Mouse (Mus musculus): ENCODE measurements around the gene Vps4a. TPM values are rescaled to one million over a fixed set of nuclear protein-coding genes. Genes with fewer than 3 reads are reported as not detected.
A peak's percentile ranks its signal among the peaks of the same experiment; 100 is the strongest.
"Not testable (repeated sequence)": the region's sequence is repeated elsewhere in the genome, so short reads cannot be mapped to it uniquely, and the experiment has no call there.

The Vps4a gene
- total RNA-seq (2022): 100 to 1,000 TPM; 104 to 117 (median 108) TPM

DNA sequence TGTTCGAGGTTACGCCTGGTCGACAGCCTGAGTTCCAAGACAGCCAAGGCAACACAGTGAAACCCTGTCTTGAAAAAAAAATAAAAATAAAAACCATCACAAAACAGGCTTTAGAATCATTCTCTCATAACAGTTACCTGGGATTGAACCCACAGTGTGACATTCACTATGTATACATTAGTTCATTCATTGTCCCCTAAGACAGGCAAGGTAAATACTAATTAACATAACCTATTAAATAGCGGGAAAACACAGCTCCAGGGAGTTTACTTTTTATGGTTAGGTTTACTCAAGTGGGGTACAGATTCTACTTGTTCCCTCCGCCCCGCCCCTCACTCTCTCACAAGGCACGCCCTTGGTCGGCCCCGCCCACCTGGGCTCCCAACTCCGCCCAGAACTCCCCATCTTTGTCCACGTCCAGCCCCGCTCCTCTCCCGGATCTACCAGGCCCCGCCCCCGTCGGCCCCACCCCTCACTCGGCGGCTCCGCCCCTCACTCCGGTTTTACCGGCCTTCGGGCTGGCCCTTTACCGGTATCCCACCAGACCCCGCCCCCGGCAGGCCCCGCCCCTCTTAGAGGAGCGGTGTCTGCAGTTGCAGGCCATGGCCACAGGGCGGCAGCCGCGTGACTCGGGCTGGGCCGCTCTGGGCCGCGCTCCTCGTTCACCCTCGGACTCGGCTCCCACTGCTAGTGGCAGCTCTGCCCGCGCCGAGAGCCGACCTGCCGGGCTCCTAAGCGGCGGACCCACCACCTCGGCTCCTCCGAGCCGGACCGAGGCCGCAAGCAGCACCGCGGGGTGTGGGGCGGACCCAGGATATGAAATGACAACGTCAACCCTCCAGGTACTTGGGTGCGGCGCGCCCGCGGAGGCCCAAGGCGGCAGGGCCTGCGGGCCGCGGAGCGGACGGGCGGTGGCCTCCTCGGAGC is at the start of gene Vps4a:
Gene Vps4a (plus strand): TSS at position 573 of the 927 bp plus-strand sequence.
- DNase-seq (ENCODE audit: low spot score in 2 of 2): peak; percentile 91 to 94

DNA sequence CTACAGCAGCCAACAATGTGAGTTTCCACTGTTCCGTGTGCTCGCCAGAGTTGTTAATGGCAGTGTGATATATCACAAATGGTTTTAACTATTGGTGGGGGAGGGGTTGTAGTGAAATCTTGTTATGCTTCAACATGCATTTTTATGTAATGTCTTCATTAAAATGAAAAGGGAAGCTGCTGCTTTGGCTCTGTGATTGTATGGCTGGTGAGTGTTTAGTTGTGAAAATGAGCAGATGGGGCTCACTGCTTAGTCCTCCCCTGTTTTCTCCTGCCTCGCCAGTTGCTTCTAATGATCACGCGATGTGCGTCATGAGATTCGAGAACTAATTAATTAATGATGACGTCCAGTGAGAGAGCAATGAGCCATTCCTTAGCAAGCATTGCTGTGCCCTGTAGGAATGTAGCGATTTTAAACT is 45.6 kb upstream of the Vps4a start:
- DNase-seq (ENCODE audit: low spot score in 2 of 2): peak; percentile 50 to 51

- no peak for DNase-seq (ENCODE audit: low spot score in 2 of 2)
Observed at GRCm38 (mm10) chr8:106985951-106986350, 45.1 kb upstream of the Vps4a start.

DNA sequence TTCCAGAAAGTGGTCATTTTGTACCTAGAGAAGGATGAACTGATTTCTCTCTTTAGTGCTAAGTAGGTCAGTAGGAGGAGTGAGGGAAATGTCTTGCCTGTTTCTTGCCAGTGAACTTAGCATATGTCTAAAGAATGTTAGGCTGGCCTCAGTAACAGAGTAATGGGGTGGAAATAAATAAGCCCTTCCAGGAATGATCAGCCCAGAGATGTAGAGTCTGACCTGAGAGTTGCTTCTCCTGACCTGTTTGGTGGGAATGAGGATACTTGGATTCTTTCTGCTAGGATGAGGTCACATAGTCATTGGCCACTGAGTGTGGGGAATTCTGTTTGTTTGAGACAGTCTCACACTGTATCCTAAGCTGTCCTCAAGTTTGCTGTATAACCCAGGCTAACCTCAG is 43.5 kb upstream of the Vps4a start:
- no peak for DNase-seq (ENCODE audit: low spot score in 2 of 2)

GRCm38 (mm10) chr8:106991393-106991792 is 39.6 kb upstream of the Vps4a start:
- no peak for DNase-seq (ENCODE audit: low spot score in 2 of 2)

DNA sequence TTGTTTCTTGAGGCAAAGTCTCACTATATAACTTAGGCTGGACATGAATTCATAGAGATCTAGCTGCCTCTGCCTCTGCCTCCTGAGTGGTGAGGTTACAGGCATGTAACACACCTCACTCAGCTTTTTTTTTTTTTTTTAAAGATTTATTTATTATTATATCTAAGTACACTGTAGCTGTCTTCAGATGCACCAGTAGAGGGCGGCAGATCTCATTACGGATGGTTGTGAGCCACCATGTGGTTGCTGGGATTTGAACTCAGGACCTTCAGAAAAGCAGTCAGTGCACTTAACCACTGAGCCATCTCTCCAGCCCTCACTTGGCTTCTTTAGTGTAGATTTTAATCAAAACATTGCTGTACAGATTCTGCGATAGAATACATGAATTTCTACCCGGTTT is 34.7 kb upstream of the Vps4a start:
- not testable (repeated sequence) for DNase-seq (ENCODE audit: low spot score in 2 of 2)

- no peak for DNase-seq (ENCODE audit: low spot score in 2 of 2)
Observed at GRCm38 (mm10) chr8:106997416-106997815, 33.6 kb upstream of the Vps4a start.

GRCm38 (mm10) chr8:106999068-106999467 is 32.0 kb upstream of the Vps4a start:
- peak; percentile 56 to 61 for DNase-seq (ENCODE audit: low spot score in 2 of 2)

DNA sequence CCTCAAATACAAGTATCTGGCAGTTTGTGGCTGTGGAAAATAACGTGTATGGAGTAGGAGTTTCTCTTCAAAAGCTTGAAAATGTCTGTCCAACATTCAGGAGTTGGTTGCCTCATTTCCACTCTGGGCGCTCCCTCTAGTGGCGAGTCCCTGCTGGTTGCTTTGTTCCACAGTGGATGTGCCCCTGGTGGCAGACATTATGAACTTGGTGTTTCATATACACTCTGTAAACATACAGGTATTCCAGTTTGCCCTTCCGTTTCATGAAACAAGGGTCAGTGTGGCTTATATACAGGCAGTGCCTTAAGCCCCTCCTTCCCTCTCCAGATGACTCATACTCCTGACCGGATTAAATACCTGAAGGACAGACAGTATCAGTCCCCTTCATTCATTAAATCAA is 28.5 kb upstream of the Vps4a start:
- DNase-seq (ENCODE audit: low spot score in 2 of 2): peak; percentile 80 to 88

GRCm38 (mm10) chr8:107007795-107008194 is 23.2 kb upstream of the Vps4a start:
- DNase-seq (ENCODE audit: low spot score in 2 of 2): no peak

DNA sequence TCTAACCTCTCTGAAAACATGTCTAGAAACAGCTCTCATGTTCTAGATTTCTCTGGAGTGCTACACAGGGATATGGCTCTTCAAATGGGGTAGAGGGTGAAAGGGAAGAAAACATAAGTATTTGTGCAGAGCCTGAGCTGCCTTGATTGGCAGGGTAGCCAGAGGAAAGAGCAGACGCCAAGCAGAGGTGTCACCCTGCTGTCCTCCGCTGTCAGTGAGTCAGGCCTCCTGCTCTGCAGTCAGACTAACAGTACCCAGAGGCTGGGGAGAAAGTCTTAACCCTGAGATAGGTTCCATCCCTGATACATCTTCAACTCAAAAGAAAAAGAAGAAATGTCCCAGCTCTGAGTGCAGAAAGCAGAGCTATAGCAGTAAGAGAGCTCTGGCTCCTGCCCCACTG is 18.4 kb upstream of the Vps4a start:
- DNase-seq (ENCODE audit: low spot score in 2 of 2): no peak

- no peak for DNase-seq (ENCODE audit: low spot score in 2 of 2)
Observed at GRCm38 (mm10) chr8:107014915-107015314, 16.1 kb upstream of the Vps4a start.

DNA sequence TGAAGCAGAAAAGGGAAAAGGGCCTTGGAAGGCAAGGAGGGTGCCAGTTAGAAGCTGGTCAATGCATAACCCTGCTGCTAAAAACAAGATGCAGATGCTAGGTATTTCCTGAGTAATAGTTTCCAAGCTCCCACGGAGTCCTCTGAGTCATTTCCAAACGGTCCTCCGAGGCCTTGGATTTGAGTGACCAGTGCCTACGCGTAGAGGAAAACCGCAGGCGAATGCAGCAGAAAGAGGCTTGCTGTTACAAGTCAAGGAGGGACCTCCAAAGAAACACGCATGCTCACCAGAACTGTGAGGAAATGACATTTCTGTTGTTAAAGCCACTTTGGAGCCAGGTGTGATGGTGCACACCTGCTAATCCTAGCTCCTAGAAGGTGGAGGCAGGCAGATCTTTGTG is 7.5 kb upstream of the Vps4a start:
- DNase-seq (ENCODE audit: low spot score in 2 of 2): no peak

GRCm38 (mm10) chr8:107029310-107029709 is 1.7 kb upstream of the Vps4a start:
- no peak for DNase-seq (ENCODE audit: low spot score in 2 of 2)

DNA sequence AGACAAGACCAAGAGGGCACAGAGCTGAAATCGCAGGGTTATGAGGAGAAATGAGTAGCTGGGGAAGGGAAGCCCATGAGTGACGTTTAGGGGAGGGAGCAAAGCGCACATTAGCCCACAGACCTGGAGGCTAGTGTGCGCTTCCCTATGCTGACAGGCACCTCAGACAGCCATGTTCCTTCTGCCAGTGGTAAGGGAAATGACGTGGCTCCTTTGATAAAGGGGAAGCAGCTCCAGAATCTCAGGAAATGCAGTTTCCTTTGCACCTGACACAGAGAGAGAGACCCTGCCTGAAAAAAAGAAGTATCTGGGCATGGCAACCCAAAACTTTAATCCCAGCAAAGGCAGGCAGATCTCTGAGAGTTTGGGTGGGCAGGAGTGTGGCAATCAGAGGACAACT is 964 bp upstream of the Vps4a start:
- no peak for DNase-seq (ENCODE audit: low spot score in 2 of 2)

GRCm38 (mm10) chr8:107031577-107032090 is 612 bp downstream of the Vps4a start:
- peak in 1 of 2 experiments; percentile 31 for DNase-seq (ENCODE audit: low spot score in 2 of 2)

GRCm38 (mm10) chr8:107033609-107034008 is 2.6 kb downstream of the Vps4a start:
- not testable (repeated sequence) for DNase-seq (ENCODE audit: low spot score in 2 of 2)

DNA sequence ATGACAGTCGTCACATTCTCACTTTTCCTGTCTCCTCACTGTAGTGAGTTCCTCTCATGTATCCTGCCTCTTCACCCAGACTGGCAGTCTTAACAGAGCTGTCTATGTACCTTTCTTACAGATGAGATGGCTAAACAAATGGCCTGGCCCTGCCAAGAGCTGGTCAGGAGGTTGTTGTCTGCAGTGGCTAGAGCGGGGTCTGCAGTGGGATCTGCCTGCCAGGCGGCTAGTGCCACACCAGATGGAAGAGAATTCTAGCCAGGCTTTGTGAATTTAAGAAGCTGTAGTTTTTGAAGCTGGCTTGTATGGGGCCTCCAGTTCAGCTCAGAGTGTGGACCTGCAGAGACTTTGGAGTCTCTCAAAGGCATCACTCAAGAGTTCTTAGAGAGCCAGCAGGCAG is 4.6 kb downstream of the Vps4a start:
- DNase-seq (ENCODE audit: low spot score in 2 of 2): no peak

DNA sequence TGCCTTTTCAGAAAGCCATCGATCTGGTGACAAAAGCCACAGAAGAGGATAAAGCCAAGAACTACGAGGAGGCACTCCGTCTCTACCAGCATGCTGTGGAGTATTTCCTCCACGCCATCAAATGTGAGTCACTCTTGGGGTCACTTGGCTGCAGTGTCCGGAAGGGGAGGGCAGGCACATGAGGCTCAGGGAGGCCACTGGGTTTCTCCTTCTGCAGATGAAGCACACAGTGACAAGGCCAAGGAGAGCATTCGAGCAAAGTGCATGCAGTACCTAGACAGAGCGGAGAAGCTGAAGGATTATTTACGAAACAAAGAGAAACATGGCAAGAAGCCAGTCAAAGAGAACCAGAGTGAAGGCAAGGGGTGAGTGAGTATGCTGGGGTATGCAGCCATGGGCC is 5.6 kb downstream of the Vps4a start:
- no peak for DNase-seq (ENCODE audit: low spot score in 2 of 2)

GRCm38 (mm10) chr8:107040632-107041031 is 9.6 kb downstream of the Vps4a start:
- DNase-seq (ENCODE audit: low spot score in 2 of 2): no peak

DNA sequence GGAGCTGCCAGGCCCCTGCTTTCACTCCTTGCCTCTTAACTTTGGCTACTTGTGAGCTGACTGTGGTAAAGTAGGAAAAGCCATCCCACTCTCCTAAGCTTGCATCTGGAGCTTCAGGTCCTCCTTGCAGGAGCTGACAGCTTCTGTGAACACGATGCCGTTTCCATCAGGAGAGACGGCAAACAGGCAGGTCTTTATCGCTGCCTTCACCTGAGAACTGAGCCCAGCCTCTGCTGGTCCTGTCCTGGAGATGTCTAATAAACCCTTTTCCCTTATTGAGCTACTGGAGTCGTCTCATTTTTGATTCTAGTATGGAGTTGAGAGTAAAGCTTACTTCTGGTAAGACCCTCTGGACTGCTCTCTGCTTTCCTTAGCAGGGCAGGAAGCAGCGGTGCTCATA is 14.5 kb downstream of the Vps4a start:
- DNase-seq (ENCODE audit: low spot score in 2 of 2): no peak

- DNase-seq (ENCODE audit: low spot score in 2 of 2): no peak
Observed at GRCm38 (mm10) chr8:107046976-107047375, 16.0 kb downstream of the Vps4a start.
